Mouse (Mus musculus) heart, embryonic 13.5 days (tissue): ENCODE measurements around the gene Dop1a. TPM values are rescaled to one million over a fixed set of nuclear protein-coding genes. Genes with fewer than 3 reads are reported as not detected.

Experiments used
- ATAC-seq: fragments of 200-750 bp; cut with Nextera tagmentation; 2 replicates; pipeline ENCODE4 v1.8.0; 2017; ENCODE audit warnings: moderate TSS enrichment; ENCODE audit not compliant: insufficient number of reproducible peaks, low FRiP score, low TSS enrichment; ENCODE audit errors: extremely low read depth
- H3K27ac ChIP-seq: fragments of 300-500 bp; sonication (generic); replicated peaks from 2 replicates; pipeline ENCODE4 v1.5.1; 2015; ENCODE audit warnings: moderate library complexity, mild to moderate bottlenecking, inconsistent platforms
- H3K27me3 ChIP-seq: fragments of 300-500 bp; sonication (generic); replicated peaks from 2 replicates; pipeline ENCODE4 v1.6.1; 2015; ENCODE audit warnings: mild to moderate bottlenecking, inconsistent platforms
- H3K36me3 ChIP-seq: fragments of 300-500 bp; sonication (generic); 2 replicates; pipeline ENCODE4 v1.6.1; 2015; ENCODE audit warnings: mild to moderate bottlenecking, inconsistent platforms
- H3K4me1 ChIP-seq: fragments of 300-500 bp; sonication (generic); 2 replicates; pipeline ENCODE4 v1.6.1; 2015; ENCODE audit warnings: inconsistent platforms
- H3K4me2 ChIP-seq: fragments of 300-500 bp; sonication (generic); 2 replicates; pipeline ENCODE4 v1.6.1; 2015; ENCODE audit warnings: inconsistent platforms, mild to moderate bottlenecking, moderate library complexity
- H3K4me3 ChIP-seq: fragments of 300-500 bp; sonication (generic); 2 replicates; pipeline ENCODE4 v1.5.1; 2015; ENCODE audit warnings: moderate library complexity, mild to moderate bottlenecking, inconsistent platforms
- H3K9ac ChIP-seq: fragments of 300-500 bp; sonication (generic); 2 replicates; pipeline ENCODE4 v1.6.1; 2015; ENCODE audit warnings: inconsistent platforms, mild to moderate bottlenecking, moderate library complexity
- H3K9me3 ChIP-seq: fragments of 300-500 bp; sonication (generic); 2 replicates; pipeline ENCODE4 v1.6.1; 2016; ENCODE audit warnings: inconsistent platforms
- WGBS: fragments of 180-500 bp; shearing (Covaris S2); methylation state at CpG from one replicate; pipeline ENCODE4 v1.1.7; 2015; ENCODE audit warnings: mixed read lengths; 5-methylcytosine and 5-hydroxymethylcytosine counted together
- polyA plus RNA-seq: library from polyadenylated mRNA; unstranded; fragments of >200 nt; fragmentation: Nextera tagmentation; extraction: Ambion mirVana; gene quantifications from 2 replicates; pipeline ENCODE4 v1.2.1, GENCODE M21; 2015

Dop1a gene
- polyA plus RNA-seq, 1 experiment from 2014 or later: 8.9 TPM

- Histone ChIP-seq H3K4me2 (no peak overlapping the region), H3K36me3 (peaks cover 46% of the 10 kb centered on the region), H3K9me3 (no peaks in the 10 kb centered on the region), H3K9ac (no peak overlapping the region), H3K4me3 (no peak overlapping the region), H3K4me1 (no peaks in the 10 kb centered on the region), H3K27ac (no peak overlapping the region), H3K27me3 (no peaks in the 10 kb centered on the region)
- 74% methylated on average over 4 of the region's 4 CpGs for WGBS
- no peak for ATAC-seq
Observed at GRCm38 (mm10) chr9:86507437-86507836, 40.5 kb downstream of the Dop1a start.

- no peak for ATAC-seq
- H3K36me3 ChIP-seq: peaks cover 64% of the 10 kb centered on the region
Observed at GRCm38 (mm10) chr9:86513733-86514132, 46.8 kb downstream of the Dop1a start.

GRCm38 (mm10) chr9:86514390-86514789 lies 47.4 kb downstream of the Dop1a start:
- Histone ChIP-seq H3K4me3 (no peak overlapping the region), H3K27ac (no peak overlapping the region), H3K4me2 (no peak overlapping the region), H3K4me1 (no peaks in the 10 kb centered on the region), H3K9me3 (no peaks in the 10 kb centered on the region), H3K9ac (no peak overlapping the region), H3K27me3 (no peaks in the 10 kb centered on the region), H3K36me3 (peaks cover 67% of the 10 kb centered on the region)
- 73% methylated on average over 3 of the region's 3 CpGs for WGBS
- no peak for ATAC-seq

More at GRCm38 (mm10) chr9:86513733-86514132, 46.8 kb downstream of the Dop1a start:
- Histone ChIP-seq H3K27ac (no peak overlapping the region), H3K4me3 (no peak overlapping the region), H3K4me2 (no peak overlapping the region), H3K9ac (no peak overlapping the region), H3K9me3 (no peaks in the 10 kb centered on the region), H3K4me1 (no peaks in the 10 kb centered on the region), H3K27me3 (no peaks in the 10 kb centered on the region)
- WGBS: 60% methylated on average over 5 of the region's 5 CpGs

GRCm38 (mm10) chr9:86514798-86515197 lies 47.8 kb downstream of the Dop1a start:
- no peaks in the 10 kb centered on the region for H3K9me3 ChIP-seq
- no peaks in the 10 kb centered on the region for H3K27me3 ChIP-seq
- H3K4me1 ChIP-seq: no peaks in the 10 kb centered on the region; the same call in 1 of the 2 replicates
- no peak overlapping the region for H3K4me3 ChIP-seq
- WGBS: 94% methylated on average over 4 of the region's 4 CpGs
- no peak overlapping the region for H3K4me2 ChIP-seq
- H3K9ac ChIP-seq: no peak overlapping the region
- H3K27ac ChIP-seq: no peak overlapping the region
- peaks cover 69% of the 10 kb centered on the region for H3K36me3 ChIP-seq
- no peak for ATAC-seq

- ATAC-seq: no peak
- Histone ChIP-seq H3K4me2 (no peak overlapping the region), H3K27ac (no peak overlapping the region), H3K9me3 (no peaks in the 10 kb centered on the region), H3K4me1 (peaks cover 7% of the 10 kb centered on the region; the same call in 1 of the 2 replicates), H3K27me3 (no peaks in the 10 kb centered on the region), H3K36me3 (peaks cover 50% of the 10 kb centered on the region), H3K9ac (no peak overlapping the region), H3K4me3 (no peak overlapping the region)
Observed at GRCm38 (mm10) chr9:86522335-86522734, 55.4 kb downstream of the Dop1a start.

GRCm38 (mm10) chr9:86525600-86525999 lies 58.6 kb downstream of the Dop1a start:
- no peaks in the 10 kb centered on the region for H3K9me3 ChIP-seq
- H3K4me2 ChIP-seq: no peak overlapping the region
- 36% methylated on average over 2 of the region's 2 CpGs for WGBS
- H3K36me3 ChIP-seq: peaks cover 43% of the 10 kb centered on the region
- no peak for ATAC-seq
- 0 out of 2 replicates have a peak, but pooled peaks cover 3% of the 10 kb centered on the region for H3K4me1 ChIP-seq
- no peaks in the 10 kb centered on the region for H3K27me3 ChIP-seq
- no peak overlapping the region for H3K4me3 ChIP-seq
- no peak overlapping the region for H3K9ac ChIP-seq
- H3K27ac ChIP-seq: no peak overlapping the region

GRCm38 (mm10) chr9:86534071-86534470 lies 67.1 kb downstream of the Dop1a start:
- no peak overlapping the region for H3K4me2 ChIP-seq
- ATAC-seq: no peak
- H3K4me1 ChIP-seq: no peaks in the 10 kb centered on the region
- no peak overlapping the region for H3K4me3 ChIP-seq
- no peaks in the 10 kb centered on the region for H3K27me3 ChIP-seq
- no peaks in the 10 kb centered on the region for H3K9me3 ChIP-seq
- no peak overlapping the region for H3K9ac ChIP-seq
- 88% methylated on average over 5 of the region's 5 CpGs for WGBS
- H3K36me3 ChIP-seq: peaks cover 42% of the 10 kb centered on the region
- no peak overlapping the region for H3K27ac ChIP-seq

- Histone ChIP-seq H3K9ac (no peak overlapping the region), H3K9me3 (no peaks in the 10 kb centered on the region), H3K36me3 (peaks cover 68% of the 10 kb centered on the region), H3K4me3 (no peak overlapping the region), H3K27me3 (no peaks in the 10 kb centered on the region), H3K4me2 (no peak overlapping the region), H3K27ac (no peak overlapping the region), H3K4me1 (no peaks in the 10 kb centered on the region)
- WGBS: 88% methylated on average over 3 of the region's 3 CpGs
- no peak for ATAC-seq
Observed at GRCm38 (mm10) chr9:86543451-86543850, 76.5 kb downstream of the Dop1a start.

- no peaks in the 10 kb centered on the region for H3K4me1 ChIP-seq
- ATAC-seq: no peak
- peaks cover 78% of the 10 kb centered on the region for H3K36me3 ChIP-seq
- H3K27ac ChIP-seq: no peak overlapping the region
- H3K27me3 ChIP-seq: no peaks in the 10 kb centered on the region
- 70% methylated on average over 1 of the region's 1 CpGs for WGBS
- H3K4me3 ChIP-seq: no peak overlapping the region
- H3K9me3 ChIP-seq: no peaks in the 10 kb centered on the region
- no peak overlapping the region for H3K4me2 ChIP-seq
- H3K9ac ChIP-seq: no peak overlapping the region
Observed at GRCm38 (mm10) chr9:86544559-86544958, 77.6 kb downstream of the Dop1a start.

- H3K4me2 ChIP-seq: no peak overlapping the region
- no peak for ATAC-seq
- H3K4me1 ChIP-seq: no peaks in the 10 kb centered on the region
- no peaks in the 10 kb centered on the region for H3K27me3 ChIP-seq
- H3K4me3 ChIP-seq: no peak overlapping the region
- WGBS: 75% methylated on average over 5 of the region's 5 CpGs
- no peak overlapping the region for H3K27ac ChIP-seq
- H3K36me3 ChIP-seq: peaks cover 81% of the 10 kb centered on the region
- no peaks in the 10 kb centered on the region for H3K9me3 ChIP-seq
- no peak overlapping the region for H3K9ac ChIP-seq
Observed at GRCm38 (mm10) chr9:86549637-86550162, 82.7 kb downstream of the Dop1a start.

GRCm38 (mm10) chr9:86550717-86551116 lies 83.8 kb downstream of the Dop1a start:
- H3K9me3 ChIP-seq: no peaks in the 10 kb centered on the region
- no peaks in the 10 kb centered on the region for H3K27me3 ChIP-seq
- H3K4me2 ChIP-seq: no peak overlapping the region
- H3K27ac ChIP-seq: no peak overlapping the region
- H3K9ac ChIP-seq: no peak overlapping the region
- no peak for ATAC-seq
- H3K4me1 ChIP-seq: no peaks in the 10 kb centered on the region
- no peak overlapping the region for H3K4me3 ChIP-seq
- H3K36me3 ChIP-seq: peaks cover 79% of the 10 kb centered on the region
- 86% methylated on average over 3 of the region's 3 CpGs for WGBS

- Histone ChIP-seq H3K9me3 (no peaks in the 10 kb centered on the region), H3K4me1 (no peaks in the 10 kb centered on the region), H3K27ac (no peak overlapping the region), H3K4me3 (no peak overlapping the region), H3K9ac (no peak overlapping the region), H3K27me3 (no peaks in the 10 kb centered on the region), H3K4me2 (no peak overlapping the region), H3K36me3 (peaks cover 88% of the 10 kb centered on the region)
- ATAC-seq: no peak
- 82% methylated on average over 9 of the region's 9 CpGs for WGBS
Observed at GRCm38 (mm10) chr9:86553886-86554285, 86.9 kb downstream of the Dop1a start.
